Mouse (Mus musculus) cortical plate, adult 2 months (tissue): ENCODE measurements at regions not wholly inside any gene's neighbourhood (a gene's known extent, or its start where the extent isn't known, plus 50 kb on each side); places are given as distances from the start of the nearest gene placed in this dataset.

Source experiments
- CTCF ChIP-seq: fragments of 200-500 bp; IDR thresholded peaks from 2 replicates; pipeline ENCODE4 v1.5.1; 2011; ENCODE audit warnings: mild to moderate bottlenecking, control low read depth, low read length; ENCODE audit not compliant: insufficient read depth; ENCODE audit errors: extremely low read depth
- POLR2A ChIP-seq: fragments of 200-500 bp; IDR thresholded peaks from 2 replicates; pipeline ENCODE4 v1.6.1; 2011; ENCODE audit warnings: mild to moderate bottlenecking, low read length, control low read depth; ENCODE audit not compliant: insufficient read depth; ENCODE audit errors: extremely low read depth

DNA sequence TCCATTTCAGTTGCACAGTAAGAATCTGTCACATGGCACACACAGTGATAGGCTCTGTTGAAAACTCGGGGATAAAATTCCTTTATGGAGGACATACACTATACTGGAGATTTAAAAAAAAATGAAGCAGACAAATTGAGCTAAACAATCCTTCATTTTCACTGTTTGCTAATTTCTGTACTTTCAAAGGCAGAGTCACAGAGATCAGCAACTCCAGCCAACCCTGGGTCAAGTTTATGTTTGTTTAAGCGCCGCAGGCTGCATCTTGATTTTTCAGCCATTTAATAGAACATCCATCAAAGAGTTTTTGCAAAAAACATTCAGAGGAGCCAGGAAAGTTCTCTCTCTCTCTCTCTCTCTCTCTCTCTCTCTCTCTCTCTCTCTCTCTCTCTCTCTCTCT is 114.8 kb downstream of the Anxa2 start:
- TF ChIP-seq CTCF: no peak
- TF ChIP-seq POLR2A: no peak
